Mouse (Mus musculus): Measurements from ENCODE around the gene BC147527. TPM values are rescaled to one million over a fixed set of nuclear protein-coding genes. Genes with fewer than 3 reads are reported as not detected.
"Not testable (repeated sequence)": the region's sequence is repeated elsewhere in the genome, so short reads cannot be mapped to it uniquely, and the experiment has no call there.

BC147527 gene
- 0.68 TPM in 1 of 2 replicates, not detected in the other for total RNA-seq (2021)
- long read RNA-seq, experiment 1, partial matches to known transcripts: 0 of 2 reads
- long read RNA-seq, experiment 1, other reads (novel, unspliced or antisense): 2 of 2 reads
- long read RNA-seq, experiment 2: 0 reads

DNA sequence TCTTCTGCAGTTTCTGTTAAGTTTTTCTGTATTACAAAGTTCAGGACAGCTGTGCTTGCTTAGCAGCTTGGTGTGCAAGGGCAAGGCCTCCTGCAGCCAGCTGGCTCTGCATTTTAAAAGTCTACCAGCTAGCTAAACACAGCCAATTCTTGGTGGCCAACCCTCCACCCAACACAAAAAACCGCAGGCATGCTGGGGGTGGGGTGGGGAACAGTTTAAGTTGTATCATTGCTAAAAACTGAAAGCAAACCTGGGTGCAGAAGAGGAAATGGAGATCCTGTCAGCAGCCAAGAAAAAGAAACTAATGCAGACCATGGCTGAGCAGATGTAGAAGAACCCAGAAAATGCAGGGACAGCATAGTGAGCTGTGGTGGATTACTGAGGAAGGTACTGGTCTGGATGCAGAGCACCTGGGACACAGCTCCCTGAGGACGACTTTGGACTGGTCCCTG lies at the start of gene BC147527:
Gene BC147527, plus strand, starts transcription at position 402 of the 452 bp plus-strand sequence.
- DNase-seq: no peak

DNA sequence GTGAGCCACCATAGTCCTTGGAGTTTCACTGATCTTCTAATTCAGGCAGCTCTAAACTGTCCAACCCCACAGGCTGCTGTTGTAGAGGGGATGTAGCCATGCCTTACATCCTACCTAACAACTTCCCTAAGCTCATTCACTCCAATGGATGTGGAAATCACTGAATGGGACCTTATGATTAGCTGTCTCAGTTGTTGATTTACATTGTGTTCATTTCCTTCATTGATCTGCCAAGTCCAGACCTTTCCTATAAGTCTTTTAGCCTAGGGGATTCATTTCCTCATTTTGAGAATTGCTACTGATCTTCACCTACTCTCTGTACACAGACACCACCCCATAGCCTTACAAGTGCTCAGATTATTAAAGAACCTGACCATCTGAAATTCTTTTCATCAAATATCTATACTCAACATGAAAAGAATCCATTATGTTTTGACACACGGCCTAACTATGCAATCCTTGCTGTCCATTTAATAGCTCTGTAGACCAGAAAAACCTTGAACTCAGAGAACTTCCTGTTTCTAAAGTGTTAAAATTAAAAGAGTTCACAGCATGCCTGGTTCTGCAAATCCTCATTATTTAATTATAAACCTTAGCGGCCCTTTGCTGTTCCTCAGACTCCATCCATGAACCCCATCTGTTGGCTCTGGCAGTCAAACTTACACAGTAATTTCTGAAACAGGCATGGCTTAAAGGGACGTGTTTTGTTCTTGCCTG lies 48.8 kb upstream of the BC147527 start:
- not testable (repeated sequence) for DNase-seq

- not testable (repeated sequence) for DNase-seq
These were observed 41.2 kb upstream of the BC147527 start for GRCm38 (mm10) chr13:120258817-120259658.

DNA sequence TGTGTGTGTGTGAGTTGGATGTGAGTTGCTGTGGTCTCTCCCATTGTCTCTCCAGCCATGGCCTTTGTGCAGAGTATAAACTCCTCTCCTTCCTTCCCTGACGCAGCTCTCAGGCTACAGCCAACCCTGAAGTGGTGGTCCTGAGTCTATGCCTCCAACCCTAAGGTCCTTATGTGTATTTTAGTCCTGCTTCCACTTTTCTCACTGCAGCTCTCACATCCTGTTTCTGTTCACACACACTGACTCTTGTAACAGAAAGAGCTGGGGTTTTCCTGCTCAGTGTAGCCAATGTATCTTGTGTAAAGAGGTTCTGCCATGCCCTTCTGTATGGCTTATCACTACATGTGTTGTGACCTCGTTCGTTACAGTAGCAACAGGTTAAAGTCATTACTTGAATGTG lies 40.5 kb upstream of the BC147527 start:
- DNase-seq: not testable (repeated sequence)

GRCm38 (mm10) chr13:120262870-120263269 lies 37.3 kb upstream of the BC147527 start, which contains the start of gene AF067061:
Gene AF067061 (plus strand): TSS chr13:120263114.
- DNase-seq: not testable (repeated sequence)

DNA sequence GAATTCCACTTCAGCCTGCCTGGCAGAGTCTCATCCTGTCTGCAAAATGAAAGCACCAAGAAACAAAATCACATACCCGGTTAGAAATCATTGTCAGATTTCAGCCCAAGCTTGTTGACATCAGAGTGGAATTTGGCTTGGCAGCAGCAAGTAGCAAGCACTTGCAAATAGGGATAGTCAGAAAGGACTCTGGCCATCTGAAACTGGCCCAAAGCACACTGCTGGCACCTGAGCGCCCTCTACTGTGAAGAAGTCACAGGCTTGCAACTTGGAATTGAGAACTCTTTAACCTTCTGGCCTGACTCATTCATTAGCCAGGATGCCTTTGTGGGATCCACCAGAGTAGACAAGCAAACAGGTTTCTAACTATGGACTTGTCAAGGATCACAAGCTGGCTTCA lies 22.4 kb upstream of the BC147527 start:
- not testable (repeated sequence) for DNase-seq

DNA sequence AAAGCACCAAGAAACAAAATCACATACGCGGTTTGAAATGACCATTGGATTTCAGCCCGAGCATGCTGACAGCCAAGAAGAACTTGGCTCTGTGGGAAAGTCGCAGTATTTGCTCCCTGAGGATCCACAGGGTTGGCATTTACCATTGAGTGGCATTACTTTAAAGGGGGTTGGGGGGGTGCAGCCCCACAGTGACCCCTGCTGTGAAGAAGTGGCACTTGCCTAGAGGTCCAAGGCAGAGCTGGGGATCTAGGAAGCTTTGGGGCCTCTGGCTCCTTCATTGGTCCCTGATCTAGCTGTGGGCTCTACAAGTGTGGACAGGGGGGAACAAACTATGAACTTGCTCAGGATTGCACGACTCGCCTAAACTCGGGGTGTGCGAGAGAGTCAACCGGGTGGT lies 21.4 kb upstream of the BC147527 start:
- DNase-seq: no peak

GRCm38 (mm10) chr13:120299324-120299894 lies 783 bp upstream of the BC147527 start:
- no peak for DNase-seq

DNA sequence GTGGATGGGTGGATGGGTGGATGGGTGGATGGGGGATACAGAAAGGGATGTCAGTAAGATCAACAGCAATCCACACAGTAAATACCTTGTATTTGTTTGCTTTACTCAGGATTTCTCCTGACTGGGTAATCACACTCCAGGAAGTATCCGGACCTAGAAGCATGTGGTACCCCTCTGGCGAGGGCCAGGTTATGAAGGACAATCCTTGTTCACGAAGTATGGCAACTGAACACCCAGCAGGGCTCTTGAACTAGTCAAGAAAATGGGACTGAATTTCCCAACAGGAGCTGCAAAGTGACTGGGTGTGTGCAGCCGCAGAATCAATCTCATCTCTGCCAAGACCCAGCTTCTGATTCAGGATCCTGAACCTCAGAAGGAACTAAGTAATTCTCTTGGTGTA lies 661 bp downstream of the BC147527 start:
- DNase-seq: no peak

- no peak for DNase-seq
These were observed 10.6 kb downstream of the BC147527 start for GRCm38 (mm10) chr13:120310749-120311148.

DNA sequence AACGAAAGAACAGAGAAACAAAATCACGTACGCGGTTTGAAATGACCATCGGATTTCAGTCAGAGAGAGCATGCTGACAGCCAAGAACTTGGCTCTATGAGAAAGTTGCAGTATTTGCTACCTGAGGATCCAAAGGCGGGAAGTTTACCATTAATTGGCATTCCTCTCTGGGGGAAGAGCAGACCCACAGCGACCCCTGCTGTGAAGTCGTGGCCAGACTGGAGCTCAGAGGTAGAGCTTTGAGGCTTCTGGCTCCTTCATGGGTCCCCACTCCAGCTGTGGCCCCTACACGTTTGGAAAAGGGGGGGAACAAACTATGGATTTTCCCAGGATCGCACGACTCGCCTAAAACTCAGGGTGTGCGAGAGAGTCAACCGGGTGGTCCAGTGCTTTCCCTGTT lies 13.4 kb downstream of the BC147527 start:
- DNase-seq: peak; percentile 14

DNA sequence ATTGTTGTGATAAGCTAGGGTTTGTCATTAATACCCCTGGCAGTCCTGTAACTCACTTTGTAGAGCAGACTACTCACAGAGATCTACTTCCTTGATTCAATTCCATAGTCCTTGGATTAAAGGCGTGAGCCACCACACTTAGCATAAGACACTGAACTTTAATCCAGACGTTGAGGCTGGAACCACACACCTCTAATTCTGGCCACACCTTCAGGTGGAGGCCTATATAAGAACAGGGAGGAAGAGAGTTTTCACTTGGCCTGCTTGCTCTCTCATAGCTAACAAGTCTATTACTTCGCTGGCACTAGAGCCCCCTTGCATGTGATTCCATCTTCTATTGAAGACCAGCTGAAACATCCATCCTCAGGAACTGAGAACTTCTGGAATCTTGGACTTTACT lies 16.4 kb downstream of the BC147527 start, which contains the start of gene Tcstv3:
Gene Tcstv3, plus strand, starts transcription at position 301 of the 400 bp plus-strand sequence.
- not testable (repeated sequence) for DNase-seq

DNA sequence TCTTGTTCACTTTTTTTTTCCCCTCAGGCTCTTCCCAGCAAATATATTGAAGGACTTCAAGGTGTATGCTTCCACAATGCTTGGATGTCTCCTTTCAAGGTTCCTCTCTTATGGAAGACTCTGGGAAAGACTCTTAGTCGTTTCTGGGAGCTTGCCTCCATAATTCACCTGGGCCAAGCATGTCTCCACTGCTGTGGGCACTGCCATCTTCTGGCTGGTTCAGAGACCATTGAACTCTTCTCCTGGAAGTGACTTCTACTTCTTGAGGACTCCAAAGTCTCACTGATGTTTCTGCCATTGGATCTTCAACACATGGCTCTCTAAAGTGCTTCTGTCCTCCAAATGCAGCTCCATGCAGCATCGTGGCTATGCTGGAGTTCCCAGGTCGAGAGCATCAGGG lies 20.0 kb downstream of the BC147527 start:
- DNase-seq: no peak

DNA sequence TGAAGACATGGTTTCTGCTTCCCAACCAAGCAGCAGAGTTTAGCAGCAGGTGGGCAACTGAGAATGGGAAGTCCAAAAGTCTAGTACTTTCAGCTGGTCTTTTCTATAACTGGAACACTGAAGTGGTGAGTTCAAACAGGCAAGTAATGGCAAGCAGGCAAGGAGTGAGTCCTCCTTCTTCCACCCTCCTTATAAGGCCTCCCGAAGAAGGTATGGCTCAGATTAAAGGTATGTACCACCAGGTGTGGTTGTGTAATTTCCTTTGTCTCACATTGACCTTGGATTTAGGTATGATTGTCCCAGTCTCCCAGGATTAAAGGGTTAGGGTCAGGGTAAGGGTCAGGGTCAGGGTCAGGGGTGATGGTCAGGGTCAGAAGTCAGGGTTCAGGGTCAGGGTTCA lies 20.5 kb downstream of the BC147527 start:
- no peak for DNase-seq

Other genes with a start within 250 kb of the BC147527 start
- gene Gm21188, start 248.2 kb upstream of the BC147527 start, total RNA-seq (2021): 0.30 and 1.1 TPM in 2 replicates
- gene Gm20767, start 160.1 kb upstream of the BC147527 start, total RNA-seq (2021): not detected in 2 replicates
- gene Gm21818, start 128.0 kb upstream of the BC147527 start, total RNA-seq (2021): not detected in 2 replicates
- gene Gm21762, start 84.4 kb upstream of the BC147527 start, total RNA-seq (2021): not detected in 2 replicates
- not detected in 2 replicates for gene Gm21731, start 61.3 kb upstream of the BC147527 start, total RNA-seq (2021)
- gene AF067061, start 37.3 kb upstream of the BC147527 start, total RNA-seq (2021): not detected in 2 replicates
- gene Tcstv3, start 16.5 kb downstream of the BC147527 start, total RNA-seq (2021): not detected in 2 replicates